Mouse (Mus musculus) kidney, adult 2 months (tissue): Measurements from ENCODE around the gene Insr. TPM values are rescaled to one million over a fixed set of nuclear protein-coding genes. Genes with fewer than 3 reads are reported as not detected.

ENCODE experiments used
- DNase-seq: peaks from one replicate; pipeline ENCODE4 v3.0.0; 2021
- H3K27ac ChIP-seq: fragments of 200-500 bp; 2 replicates; pipeline ENCODE4 v1.5.1; 2012; ENCODE audit warnings: low read depth, low read length, control low read depth, inconsistent platforms; ENCODE audit not compliant: insufficient read depth
- H3K27me3 ChIP-seq: fragments of 200-500 bp; replicated peaks from 2 replicates; pipeline ENCODE4 v1.6.1; 2012; ENCODE audit warnings: mild to moderate bottlenecking, moderate library complexity, low read length, inconsistent platforms; ENCODE audit not compliant: control insufficient read depth, insufficient read depth
- H3K36me3 ChIP-seq: fragments of 200-500 bp; 2 replicates; pipeline ENCODE4 v1.6.1; 2012; ENCODE audit warnings: mild to moderate bottlenecking, moderate library complexity, low read length, inconsistent platforms; ENCODE audit not compliant: control insufficient read depth, insufficient read depth
- H3K4me1 ChIP-seq: fragments of 200-500 bp; 2 replicates; pipeline ENCODE4 v1.6.1; 2011; ENCODE audit warnings: low read length; ENCODE audit not compliant: control insufficient read depth, insufficient read depth
- H3K4me3 ChIP-seq: fragments of 200-500 bp; 2 replicates; pipeline ENCODE4 v1.5.1; 2011; ENCODE audit warnings: mild to moderate bottlenecking, low read depth, low read length, control low read depth; ENCODE audit not compliant: insufficient read depth
- CTCF ChIP-seq: fragments of 200-500 bp; conservative IDR thresholded peaks from 2 replicates; pipeline ENCODE4 v1.5.1; 2011; ENCODE audit warnings: low read depth, mild to moderate bottlenecking, control low read depth, low read length, moderate library complexity, mixed read lengths; ENCODE audit not compliant: insufficient read depth, insufficient read length
- POLR2A ChIP-seq: fragments of 200-500 bp; IDR thresholded peaks from one replicate; pipeline ENCODE4 v1.6.1; 2011; ENCODE audit warnings: low read depth, low read length, control low read depth
- WGBS: fragments of 180-500 bp; shearing (Covaris S2); methylation state at CpG from one replicate; pipeline ENCODE4 v1.1.7; 2018; 5-methylcytosine and 5-hydroxymethylcytosine counted together
- polyA plus RNA-seq: library from polyadenylated mRNA; depleted of rRNA; stranded (reverse); fragments of >200 nt; gene quantifications from 2 replicates; pipeline ENCODE4 v1.2.3, GENCODE M21; 2012

The Insr gene
- polyA plus RNA-seq, 1 experiment, result 26.8 TPM

- Histone ChIP-seq H3K27ac (no peak overlapping the region), H3K4me3 (no peak overlapping the region), H3K27me3 (no peaks in the 10 kb centered on the region), H3K36me3 (no peaks in the 10 kb centered on the region), H3K4me1 (peaks cover 41% of the 10 kb centered on the region)
- 46% methylated on average over 3 of the region's 3 CpGs for WGBS
- TF ChIP-seq POLR2A (no peak), CTCF (no peak)
- peak; percentile 21 for DNase-seq
Observed at GRCm38 (mm10) chr8:3236277-3236676, 43.1 kb downstream of the Insr start.

GRCm38 (mm10) chr8:3234569-3234968, 44.8 kb downstream of the Insr start:
- 56% methylated on average over 3 of the region's 3 CpGs for WGBS
- H3K4me3 ChIP-seq, result no peak overlapping the region
- no peaks in the 10 kb centered on the region for H3K36me3 ChIP-seq
- no peaks in the 10 kb centered on the region for H3K27me3 ChIP-seq
- peaks cover 36% of the 10 kb centered on the region for H3K4me1 ChIP-seq
- peak; percentile 74 for DNase-seq
- TF ChIP-seq POLR2A (no peak), CTCF (no peak)
- no peak overlapping the region for H3K27ac ChIP-seq

GRCm38 (mm10) chr8:3232601-3233000, 46.8 kb downstream of the Insr start:
- H3K4me3 ChIP-seq, result no peak overlapping the region
- DNase-seq, result no peak

GRCm38 (mm10) chr8:3230118-3231060, 49.0 kb downstream of the Insr start:
- Histone ChIP-seq H3K27me3 (no peaks in the 10 kb centered on the region), H3K4me1 (peaks cover 41% of the 10 kb centered on the region), H3K4me3 (no peak overlapping the region), H3K27ac (no peak overlapping the region), H3K36me3 (no peaks in the 10 kb centered on the region)
- DNase-seq, result no peak
- TF ChIP-seq POLR2A (no peak), CTCF (no peak)
- WGBS, result 87% methylated on average over 10 of the region's 10 CpGs

More at GRCm38 (mm10) chr8:3232601-3233000, 46.8 kb downstream of the Insr start:
- H3K4me1 ChIP-seq, result peaks cover 35% of the 10 kb centered on the region
- H3K27me3 ChIP-seq, result no peaks in the 10 kb centered on the region
- WGBS, result 90% methylated on average over 2 of the region's 2 CpGs
- TF ChIP-seq CTCF (no peak), POLR2A (no peak)
- no peak overlapping the region for H3K27ac ChIP-seq
- no peaks in the 10 kb centered on the region for H3K36me3 ChIP-seq

- 19% methylated on average over 5 of the region's 5 CpGs for WGBS
- Histone ChIP-seq H3K27ac (peak overlapping the region; percentile 64), H3K27me3 (no peaks in the 10 kb centered on the region), H3K36me3 (no peaks in the 10 kb centered on the region), H3K4me3 (no peak overlapping the region), H3K4me1 (peaks cover 44% of the 10 kb centered on the region)
- peak; percentile 94 for DNase-seq
- no peak for TF ChIP-seq CTCF
- TF ChIP-seq POLR2A, result no peak
Observed at GRCm38 (mm10) chr8:3227423-3227822, 52.0 kb downstream of the Insr start.

- H3K27ac ChIP-seq, result no peak overlapping the region
- DNase-seq, result no peak
Observed at GRCm38 (mm10) chr8:3225731-3226130, 53.7 kb downstream of the Insr start.

GRCm38 (mm10) chr8:3225184-3225583, 54.2 kb downstream of the Insr start:
- no peaks in the 10 kb centered on the region for H3K36me3 ChIP-seq
- 53% methylated on average over 8 of the region's 8 CpGs for WGBS
- H3K4me1 ChIP-seq, result peaks cover 54% of the 10 kb centered on the region
- peak; percentile 47 for DNase-seq
- peak overlapping the region; percentile 27 for H3K27ac ChIP-seq
- no peaks in the 10 kb centered on the region for H3K27me3 ChIP-seq
- TF ChIP-seq CTCF (no peak), POLR2A (no peak)
- H3K4me3 ChIP-seq, result no peak overlapping the region

More at GRCm38 (mm10) chr8:3225731-3226130, 53.7 kb downstream of the Insr start:
- TF ChIP-seq POLR2A (no peak), CTCF (no peak)
- no peaks in the 10 kb centered on the region for H3K36me3 ChIP-seq
- 84% methylated on average over 1 of the region's 1 CpGs for WGBS
- peaks cover 50% of the 10 kb centered on the region for H3K4me1 ChIP-seq
- H3K4me3 ChIP-seq, result no peak overlapping the region
- H3K27me3 ChIP-seq, result no peaks in the 10 kb centered on the region
